Mouse (Mus musculus) embryo, embryonic 11.5 days (tissue): Measurements from ENCODE around the gene B4galt4.
"Not testable (repeated sequence)": the region's sequence is repeated elsewhere in the genome, so short reads cannot be mapped to it uniquely, and the experiment has no call there.

Experiments
- DNase-seq: peaks from one replicate; pipeline ENCODE4 v3.0.0-alpha.2; 2012; ENCODE audit warnings: low read depth, low spot score

The B4galt4 gene

DNA sequence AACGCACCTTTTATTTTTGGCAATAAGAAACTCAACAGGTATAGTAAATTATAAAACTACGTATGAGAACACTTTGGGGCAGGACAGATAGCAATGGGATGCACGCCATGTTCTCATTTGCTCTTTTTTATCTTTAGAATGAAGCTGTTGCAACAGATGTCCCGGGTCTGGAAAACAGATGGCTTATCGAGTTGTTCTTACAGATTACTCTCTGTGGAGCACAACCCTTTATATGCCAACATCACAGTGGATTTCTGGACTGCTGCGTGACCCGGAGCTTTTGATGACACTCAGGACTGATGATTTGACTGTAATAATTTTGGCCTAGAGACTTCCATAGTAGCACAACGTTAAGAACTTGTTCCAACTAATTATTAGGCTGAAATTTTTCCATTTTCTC is 25.7 kb downstream of the B4galt4 start:
- no peak for DNase-seq

DNA sequence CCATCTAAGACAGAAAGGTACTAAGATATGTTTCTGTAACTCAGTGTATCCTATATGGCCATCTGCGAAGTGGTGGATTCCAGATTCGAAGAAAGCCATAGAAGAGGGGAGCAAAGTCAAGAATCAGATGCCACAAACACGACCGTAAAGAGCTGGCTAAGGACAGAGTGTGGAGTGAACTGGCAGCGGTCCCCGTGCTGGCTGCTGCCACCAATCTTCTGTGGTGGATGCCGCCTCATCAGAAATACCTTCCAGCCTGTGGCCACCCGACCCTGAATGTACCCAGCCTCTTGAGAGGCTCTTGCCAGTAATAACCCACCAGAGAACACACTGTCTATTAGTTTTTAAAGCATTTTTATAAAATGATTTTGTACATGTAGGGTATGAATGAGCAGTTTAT is 26.3 kb downstream of the B4galt4 start:
- DNase-seq: no peak

DNA sequence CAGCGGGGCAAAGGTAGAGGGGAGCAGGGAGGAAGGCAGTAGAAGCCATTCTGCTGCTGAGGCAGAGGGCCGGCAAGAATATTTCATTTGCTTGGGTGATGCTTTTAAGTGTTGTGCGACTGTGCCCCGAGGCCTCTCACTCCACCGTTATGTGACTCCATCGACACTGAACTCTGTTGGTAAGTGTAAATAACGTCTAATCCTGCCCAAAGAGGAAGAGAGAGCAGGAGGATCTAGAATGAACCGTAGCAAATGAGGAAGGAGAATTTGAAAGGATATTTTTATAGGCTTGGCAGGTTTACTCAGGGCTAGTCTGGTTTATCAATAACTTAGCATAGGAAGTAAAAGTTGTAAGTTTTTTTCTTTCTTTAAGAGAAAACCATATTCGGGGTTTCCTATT is 27.5 kb downstream of the B4galt4 start:
- no peak for DNase-seq

DNA sequence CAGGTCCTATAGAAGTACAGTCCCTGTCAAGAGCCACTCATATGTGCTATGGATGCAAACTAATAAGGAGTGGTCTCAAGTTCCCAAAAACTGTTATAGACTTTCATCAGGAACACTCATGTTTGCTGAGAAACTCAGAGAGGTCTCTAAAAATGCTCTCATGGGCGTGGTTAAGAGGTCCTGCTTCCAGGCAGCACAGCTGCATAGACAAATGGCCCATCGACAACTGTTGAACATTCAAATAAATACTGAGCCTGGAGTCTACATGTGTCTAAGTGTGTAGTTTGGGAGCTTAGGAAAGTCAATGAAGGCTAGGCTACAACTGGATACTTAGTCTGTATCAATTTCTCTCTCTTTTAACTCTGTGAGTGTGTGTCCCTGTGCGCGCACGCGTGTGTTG is 29.1 kb downstream of the B4galt4 start:
- no peak for DNase-seq

DNA sequence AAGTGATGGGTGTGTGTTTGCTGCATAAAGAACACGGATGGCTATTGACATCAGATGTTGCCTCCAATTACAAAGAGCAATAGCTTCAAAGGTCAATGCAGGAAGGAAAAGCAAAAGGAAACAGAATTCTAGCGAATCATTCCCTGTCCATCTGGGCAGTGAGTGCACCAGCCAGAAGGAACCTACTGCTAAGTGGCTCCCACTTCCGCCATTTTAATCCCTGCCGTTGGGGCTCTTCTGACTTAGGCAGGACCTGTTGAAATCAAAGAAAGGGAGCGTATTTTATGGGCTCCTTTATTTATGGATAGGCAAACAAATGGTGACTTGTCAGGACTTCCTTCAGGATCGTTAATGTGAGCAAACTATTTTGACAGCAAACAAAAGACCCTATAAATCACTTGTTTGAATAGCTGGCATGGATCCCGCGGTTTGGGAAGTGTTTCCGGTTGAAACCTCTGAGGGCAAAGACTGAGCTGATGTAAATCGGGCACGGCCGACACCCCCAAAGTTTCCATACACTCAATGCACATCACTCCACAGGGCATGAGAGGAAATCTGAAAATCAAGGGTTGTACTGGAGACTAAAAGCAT is 30.9 kb downstream of the B4galt4 start:
- DNase-seq: no peak

DNA sequence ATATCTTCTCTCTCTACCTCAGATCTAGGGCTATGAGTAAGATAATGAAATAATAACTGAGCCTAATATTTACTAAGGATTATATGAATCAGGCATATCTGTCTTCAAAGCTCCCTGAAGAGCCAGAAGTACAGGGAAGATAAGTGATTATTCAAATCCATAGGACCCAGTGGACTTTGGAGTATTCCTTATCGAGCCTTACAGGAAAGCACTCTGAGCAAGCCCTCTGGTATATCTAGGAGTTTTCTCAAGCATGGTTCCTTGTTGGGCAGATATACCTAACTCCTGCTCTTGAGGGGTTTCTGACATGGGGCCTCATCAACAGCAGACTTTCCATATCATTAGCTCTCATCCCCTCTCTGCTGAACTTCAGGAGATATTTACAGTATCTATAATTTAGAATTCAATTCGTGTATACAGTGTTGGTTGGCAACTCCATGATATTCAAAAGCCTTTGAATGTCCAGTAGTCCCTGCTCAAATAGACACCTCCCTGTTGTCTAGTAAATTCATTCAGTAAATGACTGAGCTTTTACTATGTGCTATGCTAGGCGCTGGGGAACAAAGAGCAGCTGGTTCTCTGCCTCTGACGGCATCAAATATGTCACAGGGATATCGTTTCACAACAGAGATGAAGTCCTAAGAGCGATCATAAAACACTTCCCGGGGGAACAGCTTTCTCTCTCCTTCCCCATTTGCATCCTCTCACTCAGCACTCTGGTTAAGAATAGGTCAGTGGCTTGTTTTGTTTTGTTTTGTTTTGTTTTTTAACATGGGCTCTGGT is 33.1 kb downstream of the B4galt4 start:
- no peak for DNase-seq

DNA sequence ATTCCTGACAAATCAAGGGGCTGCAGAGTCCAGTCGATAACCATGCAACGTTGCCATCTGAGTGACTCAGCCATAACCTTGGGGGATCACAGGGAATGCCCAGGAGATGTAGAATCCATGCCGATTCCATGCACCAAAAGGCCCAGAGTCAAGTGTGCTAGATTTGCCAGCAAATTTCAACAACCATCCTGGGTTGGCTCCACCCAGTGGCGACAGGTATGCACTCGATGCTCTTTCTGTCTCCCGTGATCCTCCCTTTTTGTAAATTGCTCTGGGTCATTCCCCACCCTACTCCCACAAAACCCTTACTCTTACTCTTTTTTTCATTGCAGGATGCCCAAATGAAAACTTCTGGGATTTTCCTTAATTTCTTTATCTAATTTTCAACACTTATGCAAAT is 34.3 kb downstream of the B4galt4 start:
- DNase-seq: no peak

DNA sequence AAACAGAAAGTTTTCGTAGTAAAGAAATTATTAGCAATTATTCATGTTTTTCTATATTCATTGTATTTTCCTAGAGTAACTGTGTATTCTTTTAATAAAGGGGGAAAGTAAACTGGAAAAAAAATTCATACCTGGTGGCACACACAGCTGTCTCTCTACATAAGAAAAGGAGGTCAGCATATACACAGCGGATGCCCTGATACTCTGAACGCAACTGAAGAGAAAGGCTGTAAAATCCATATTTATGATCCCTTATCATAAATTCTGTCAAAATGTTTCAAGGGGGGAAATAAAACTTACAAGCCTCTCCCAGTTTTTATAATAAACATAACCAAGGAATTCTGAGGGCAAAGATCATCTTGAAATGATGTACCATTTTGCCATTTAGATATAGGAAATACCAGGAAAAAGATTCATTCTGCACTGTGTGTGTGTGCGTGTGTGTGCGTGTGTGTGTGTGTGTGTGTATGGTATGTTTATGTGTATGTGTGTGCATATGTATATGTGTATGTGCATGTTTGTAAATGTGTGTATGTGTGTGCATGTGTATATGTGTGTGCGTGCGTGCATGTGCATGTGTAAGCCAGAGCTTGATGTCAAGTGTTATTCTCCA is 39.0 kb downstream of the B4galt4 start:
- DNase-seq: no peak

DNA sequence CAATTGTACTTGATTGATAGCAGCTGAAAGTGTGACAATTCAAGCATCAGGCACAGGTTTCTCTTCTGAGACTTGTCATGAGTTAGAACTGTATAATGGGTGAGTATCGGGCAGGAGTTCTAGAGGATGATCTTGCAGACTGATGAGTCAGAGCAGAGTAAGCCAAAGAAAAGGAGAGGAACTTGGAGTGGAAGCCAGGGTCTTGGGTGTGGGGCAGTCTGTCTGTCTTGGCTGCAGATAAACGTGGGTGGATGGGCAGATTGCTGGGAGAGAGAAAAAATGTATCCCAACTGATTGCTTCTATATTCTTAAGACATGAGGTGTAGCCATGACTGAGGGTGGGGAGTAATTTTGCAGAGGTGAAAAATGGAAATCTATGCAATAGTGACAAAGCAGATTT is 39.9 kb downstream of the B4galt4 start:
- no peak for DNase-seq

DNA sequence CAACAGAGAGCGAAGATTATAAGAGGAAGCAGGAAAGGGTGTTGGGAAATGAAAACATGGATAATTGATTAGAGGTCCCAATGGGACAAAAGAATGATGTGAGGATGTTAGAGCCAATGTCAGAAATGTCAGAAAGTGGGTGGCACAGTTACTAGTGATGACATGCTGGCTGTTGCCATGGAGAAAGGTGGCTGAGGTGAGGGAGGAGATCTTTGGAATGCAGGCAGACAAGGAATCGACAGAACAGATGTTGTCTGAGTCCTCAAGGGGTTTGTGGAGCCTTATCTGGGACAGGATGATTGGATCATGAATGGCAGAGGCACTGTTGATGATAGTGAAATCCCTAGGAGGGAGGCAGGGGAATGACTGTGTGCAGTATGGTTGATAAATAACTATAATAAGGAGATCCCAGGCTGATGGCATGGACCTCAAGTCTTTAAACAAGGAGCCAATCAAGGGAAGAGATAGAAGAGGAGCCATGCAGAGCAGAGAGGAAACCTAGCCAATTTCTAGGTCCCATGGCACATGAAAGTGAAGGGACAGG is 40.5 kb downstream of the B4galt4 start:
- no peak for DNase-seq

DNA sequence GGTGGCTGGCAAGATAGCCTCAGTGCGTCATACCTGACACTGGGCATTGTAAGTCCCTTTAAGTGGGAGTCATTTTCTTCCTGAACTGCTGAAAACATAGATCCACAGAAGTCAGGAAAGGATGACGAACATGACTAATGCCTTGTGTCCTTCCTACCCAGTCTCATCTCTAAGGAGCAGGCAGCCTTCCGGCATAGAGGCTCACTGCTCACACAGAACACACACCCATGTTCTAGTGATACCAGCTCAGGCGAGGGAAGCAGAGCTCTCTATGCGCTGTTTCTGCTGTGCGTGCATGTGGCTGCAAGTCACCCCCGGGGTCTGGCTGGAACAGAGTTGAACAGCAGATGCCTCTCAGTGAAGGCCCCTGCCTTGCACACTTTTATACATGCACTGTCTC is 43.2 kb downstream of the B4galt4 start:
- DNase-seq: no peak

DNA sequence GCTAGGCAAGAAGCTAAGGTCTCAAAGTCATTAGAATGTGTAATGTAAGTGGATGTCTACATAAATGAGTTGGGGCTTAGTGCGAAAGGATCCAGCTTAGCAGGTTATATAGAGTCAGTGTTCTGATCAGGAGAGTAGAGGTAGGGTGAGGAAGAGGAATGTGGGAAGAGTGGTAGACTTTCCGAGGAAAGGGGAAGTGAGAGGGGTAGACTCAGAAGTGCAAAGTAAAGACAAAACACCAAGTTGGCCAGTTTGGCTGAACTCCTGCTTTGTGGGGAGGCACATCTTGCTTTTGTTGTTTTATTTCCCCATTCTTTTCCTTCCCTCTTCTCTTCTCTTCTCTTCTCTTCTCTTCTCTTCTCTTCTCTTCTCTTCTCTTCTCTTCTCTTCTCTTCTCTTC is 47.0 kb downstream of the B4galt4 start:
- DNase-seq: no peak

DNA sequence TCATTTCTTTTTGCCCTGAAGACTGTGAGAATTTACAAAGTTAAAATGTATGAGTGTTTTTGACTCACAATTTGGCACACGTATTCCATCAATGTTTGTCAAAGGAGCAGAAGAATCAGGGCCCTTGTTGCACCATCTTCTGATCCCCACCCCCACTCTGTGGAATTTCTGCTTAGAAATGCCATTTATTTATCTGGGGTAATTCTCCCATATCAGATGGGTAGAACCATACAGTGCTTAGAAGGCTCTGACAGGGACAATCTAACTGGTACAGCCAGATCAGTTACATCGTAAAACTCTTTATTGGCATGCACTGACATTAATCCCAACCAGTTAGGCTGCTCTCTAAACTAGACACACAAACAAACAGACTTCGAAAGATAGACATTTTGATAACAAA is 47.9 kb downstream of the B4galt4 start:
- DNase-seq: no peak

DNA sequence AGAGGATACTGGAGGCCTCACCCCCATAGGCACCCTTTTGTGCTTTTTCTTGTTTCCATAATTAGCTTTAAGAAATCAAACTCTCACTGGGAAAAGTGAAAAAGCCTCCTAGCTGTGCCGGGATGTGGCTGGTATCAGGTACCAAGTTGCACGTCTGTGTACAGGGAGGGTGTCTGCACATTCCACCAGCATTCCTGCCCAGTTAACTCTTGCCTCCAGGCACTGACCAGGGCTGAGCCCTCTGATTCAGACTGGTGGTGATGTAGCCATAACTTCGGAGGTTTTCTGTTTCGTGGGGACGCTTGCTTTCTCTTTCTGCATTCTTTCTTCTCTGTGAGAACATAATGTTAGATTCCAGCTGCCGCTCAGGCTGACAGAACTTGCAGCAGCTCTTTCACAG is 51.1 kb downstream of the B4galt4 start:
- no peak for DNase-seq

DNA sequence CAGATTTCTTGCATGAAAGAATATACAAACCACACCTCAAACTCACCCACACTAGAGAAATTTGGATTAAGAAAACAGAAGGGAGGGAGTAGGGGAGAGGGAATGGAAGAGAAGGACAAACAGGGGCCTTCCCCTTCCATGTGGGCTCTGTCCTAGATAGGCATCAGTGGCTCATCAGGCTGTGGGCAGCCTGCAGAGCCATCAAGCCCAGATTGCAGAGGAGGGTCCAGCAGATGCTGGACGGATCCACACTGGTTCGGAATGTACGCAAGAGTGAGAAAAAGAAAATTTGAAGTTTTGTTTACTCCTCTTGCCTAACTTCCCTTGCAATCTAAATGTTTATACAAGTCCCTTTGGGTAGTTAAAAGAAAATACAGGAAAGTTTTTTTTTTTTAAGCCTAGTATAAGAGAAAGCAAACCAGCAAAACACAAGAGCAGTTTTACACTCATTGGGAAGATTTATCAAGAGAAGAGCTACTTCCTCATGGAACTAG is 56.9 kb downstream of the B4galt4 start:
- DNase-seq: no peak

DNA sequence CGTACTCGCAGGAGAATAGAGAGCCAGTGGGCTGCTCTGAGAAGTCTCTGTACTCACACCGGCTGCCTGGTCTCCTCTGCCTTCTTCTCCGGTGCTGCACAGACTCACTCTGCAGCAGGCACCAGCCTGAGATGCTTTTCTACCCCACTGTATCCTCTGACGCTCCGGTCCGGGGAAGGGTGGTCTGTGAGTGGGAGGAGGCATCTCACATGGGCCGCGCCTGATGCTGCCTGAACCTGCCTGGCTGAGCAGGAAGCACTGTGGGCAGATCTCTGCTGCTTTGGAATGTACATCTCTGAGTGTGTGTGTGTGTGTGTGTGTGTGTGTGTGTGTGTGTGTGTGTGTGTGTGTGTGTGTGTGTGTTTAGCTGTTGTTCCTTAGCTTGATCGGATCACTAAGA is 58.0 kb downstream of the B4galt4 start, which contains the start of gene Upk1b:
Gene Upk1b, minus strand, starts transcription at position 238 of the 400 bp plus-strand sequence.
- no peak for DNase-seq

DNA sequence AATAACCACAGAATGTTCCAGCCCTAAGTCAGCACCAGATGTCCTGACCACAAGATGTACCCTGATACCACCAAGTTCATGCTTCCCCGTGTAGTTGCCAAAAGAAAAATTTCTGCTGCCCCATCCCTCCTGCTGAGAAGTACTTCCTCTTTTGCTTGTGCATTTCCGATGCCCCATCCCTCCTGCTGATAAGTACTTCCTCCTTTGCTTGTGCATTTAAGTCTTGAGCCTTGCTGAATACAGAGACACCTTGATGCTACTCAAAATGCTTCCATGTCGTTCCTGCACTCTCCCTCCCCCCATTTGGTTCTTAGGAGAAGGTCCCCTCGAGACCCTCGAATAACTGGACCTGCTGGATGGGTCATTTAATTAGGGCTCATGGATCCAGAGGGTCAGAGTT is 65.7 kb downstream of the B4galt4 start:
- DNase-seq: not testable (repeated sequence)

DNA sequence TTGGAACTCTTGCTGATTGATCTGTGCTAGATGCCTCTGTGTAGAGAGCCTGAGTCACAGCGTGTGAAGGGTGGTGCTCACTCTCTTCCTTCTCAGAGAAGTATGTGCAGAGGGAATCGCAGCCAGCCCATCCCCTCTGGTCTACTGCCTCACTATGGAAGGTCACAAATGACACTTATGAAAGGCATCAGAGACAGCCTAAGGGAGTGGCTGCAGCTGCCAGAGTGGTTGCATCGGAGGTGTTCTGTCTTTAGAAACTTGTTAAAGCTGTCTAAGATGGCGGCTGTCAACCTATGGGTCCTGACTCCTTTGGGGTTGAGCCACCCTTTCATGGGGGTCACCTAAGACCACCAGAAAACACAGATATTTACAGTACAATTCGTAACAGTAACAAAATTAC is 68.1 kb downstream of the B4galt4 start:
- no peak for DNase-seq

DNA sequence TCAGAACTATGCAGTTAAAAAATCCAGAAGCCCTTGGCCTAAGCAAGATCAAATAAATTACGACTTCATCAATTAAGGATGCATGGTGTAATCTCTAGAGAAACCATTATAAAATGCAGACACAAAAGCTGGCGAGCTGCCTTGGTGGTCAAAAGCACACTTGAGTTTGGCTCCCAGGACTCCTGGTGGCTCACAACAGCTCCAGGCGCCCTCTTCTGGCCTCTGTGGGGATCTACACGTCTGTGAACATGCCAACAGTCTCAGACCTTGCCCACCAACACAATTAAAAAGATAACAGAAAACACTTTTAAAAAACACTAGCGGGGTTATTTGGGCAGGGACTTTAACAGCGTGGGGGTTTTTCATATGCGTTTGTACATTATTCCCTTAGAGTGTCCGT is 70.5 kb downstream of the B4galt4 start:
- DNase-seq: peak; percentile 63
